Mouse (Mus musculus) adrenal gland, adult (tissue): ENCODE measurements around the gene Rgs4.

Source experiments
- DNase-seq, 2 experiments: peaks; one replicate each; pipeline ENCODE4 v3.0.0; 2022 to 2023; ENCODE audit warnings: low spot score in 1 of 2; ENCODE audit not compliant: inconsistent age in 2 of 2

Gene Rgs4

GRCm38 (mm10) chr1:169747473-169747872, at the start of gene Rgs4:
Gene Rgs4 (minus strand): TSS chr1:169747642.
- peak; percentile 84 to 93 for DNase-seq

GRCm38 (mm10) chr1:169792437-169792836, 45.0 kb upstream of the Rgs4 start:
- no peak for DNase-seq

GRCm38 (mm10) chr1:169785981-169786380, 38.5 kb upstream of the Rgs4 start:
- no peak for DNase-seq

- peak; percentile 55 to 83 for DNase-seq
Measured at GRCm38 (mm10) chr1:169776566-169776965, 29.1 kb upstream of the Rgs4 start.

GRCm38 (mm10) chr1:169764619-169764955, 17.1 kb upstream of the Rgs4 start:
- DNase-seq = peak in 1 of 2 experiments; percentile 28

GRCm38 (mm10) chr1:169763858-169764618, 16.6 kb upstream of the Rgs4 start:
- DNase-seq = peak in 1 of 2 experiments; percentile 21

- DNase-seq = no peak
Measured at GRCm38 (mm10) chr1:169762524-169762923, 15.1 kb upstream of the Rgs4 start.

- no peak for DNase-seq
Measured at GRCm38 (mm10) chr1:169756532-169756931, 9.1 kb upstream of the Rgs4 start.

- peak in 1 of 2 experiments; percentile 73 for DNase-seq
Measured at GRCm38 (mm10) chr1:169752395-169752794, 5.0 kb upstream of the Rgs4 start.

- DNase-seq = peak in 1 of 2 experiments; percentile 35
Measured at GRCm38 (mm10) chr1:169748439-169748838, 997 bp upstream of the Rgs4 start.

- no peak for DNase-seq
Measured at GRCm38 (mm10) chr1:169747902-169748301, 460 bp upstream of the Rgs4 start.

GRCm38 (mm10) chr1:169741147-169741546, 6.3 kb downstream of the Rgs4 start:
- peak in 1 of 2 experiments; percentile 44 for DNase-seq

GRCm38 (mm10) chr1:169737231-169737630, 10.2 kb downstream of the Rgs4 start:
- no peak for DNase-seq

- DNase-seq = no peak
Measured at GRCm38 (mm10) chr1:169736139-169736538, 11.3 kb downstream of the Rgs4 start.

GRCm38 (mm10) chr1:169730599-169731100, 16.8 kb downstream of the Rgs4 start:
- no peak for DNase-seq

GRCm38 (mm10) chr1:169726319-169726718, 21.1 kb downstream of the Rgs4 start:
- no peak for DNase-seq

- DNase-seq = no peak
Measured at GRCm38 (mm10) chr1:169721836-169722235, 25.6 kb downstream of the Rgs4 start.

GRCm38 (mm10) chr1:169704395-169705087, 42.9 kb downstream of the Rgs4 start:
- DNase-seq = no peak

GRCm38 (mm10) chr1:169699184-169699583, 48.3 kb downstream of the Rgs4 start:
- no peak for DNase-seq

- no peak for DNase-seq
Measured at GRCm38 (mm10) chr1:169697236-169697635, 50.2 kb downstream of the Rgs4 start.

- DNase-seq = no peak
Measured at GRCm38 (mm10) chr1:169695356-169695755, 52.1 kb downstream of the Rgs4 start.

- no peak for DNase-seq
Measured at GRCm38 (mm10) chr1:169693537-169693936, 53.9 kb downstream of the Rgs4 start.
